Mouse (Mus musculus) CD8-positive naive resting alpha-beta T cell, adult 57 days (primary cell): ENCODE data around the gene Gm364. TPM values are rescaled to one million over a fixed set of nuclear protein-coding genes. Genes with fewer than 3 reads are reported as not detected.

Source experiments
- total RNA-seq: library from RNA; stranded (reverse); gene quantifications from one replicate; pipeline ENCODE4 v1.2.4, GENCODE M21; 2023

Gm364 gene
- not detected for total RNA-seq

GRCm38 (mm10) chrX:57408769-57409168 lies at the start of gene Gm364:
Gene Gm364 (plus strand): TSS chrX:57409154.

DNA sequence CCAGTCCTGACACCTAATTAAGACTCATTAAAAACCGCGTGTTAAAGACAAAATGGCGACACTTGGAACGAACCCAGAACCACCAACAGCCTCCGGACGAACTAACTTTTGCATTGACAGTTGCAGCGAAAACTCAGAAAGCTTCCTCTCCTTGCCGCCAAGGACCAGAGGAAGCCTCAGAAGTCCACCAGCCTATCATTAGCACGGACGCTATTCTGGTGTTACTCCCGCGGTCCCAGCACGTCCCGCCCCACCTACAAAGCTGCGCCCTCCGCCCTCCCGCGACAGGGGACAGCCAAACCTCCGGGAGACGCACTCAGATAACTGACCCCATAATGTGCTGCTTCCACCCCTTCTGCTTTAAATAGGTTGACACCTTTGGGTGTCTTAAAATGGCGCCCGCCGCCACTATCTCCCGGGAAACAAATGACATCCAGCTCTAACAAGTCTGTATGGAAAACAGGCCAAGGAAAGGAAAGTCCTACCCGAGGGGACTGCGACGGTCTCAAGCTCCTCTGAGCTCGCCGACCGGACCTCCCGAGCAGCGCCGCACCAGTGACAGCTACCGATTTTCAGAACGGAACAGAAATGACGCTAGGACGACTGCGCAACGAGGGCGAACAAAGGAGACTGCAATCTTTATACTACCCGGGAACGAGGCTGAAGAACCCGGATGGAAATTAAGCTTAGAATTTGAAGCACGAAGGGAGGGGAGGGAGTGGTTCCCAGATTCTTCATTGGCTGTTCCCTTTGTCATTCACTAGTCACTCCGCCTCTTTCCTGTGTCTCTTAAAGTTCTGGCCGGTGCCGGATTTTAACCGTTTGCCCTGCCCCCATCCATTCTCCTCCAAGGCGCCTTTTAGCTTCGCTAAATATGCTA lies 16.3 kb upstream of the Gm364 start, which contains the start of gene Rbmx:
TSS of gene Rbmx (minus strand) at position 670 of the 880 bp plus-strand sequence.

DNA sequence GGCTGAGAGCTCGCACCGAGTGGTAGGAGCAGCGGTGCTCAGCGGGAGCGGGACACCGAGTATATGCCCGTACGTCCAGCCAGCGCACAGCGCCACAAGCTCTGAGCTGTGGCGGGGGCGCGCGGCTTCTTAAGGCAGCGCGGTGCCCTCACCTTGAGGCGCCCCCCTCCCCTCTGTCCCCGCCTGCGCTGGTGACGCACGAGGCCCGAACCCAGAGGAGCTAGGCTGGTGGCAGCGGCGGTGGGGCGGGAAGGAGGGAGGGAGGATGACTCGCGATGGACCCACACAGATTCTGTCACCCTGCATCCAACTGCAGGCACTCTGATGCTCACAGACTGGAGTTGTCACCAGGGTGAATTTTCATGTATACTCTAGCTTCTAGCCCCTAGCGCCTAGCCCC lies 94.7 kb downstream of the Gm364 start, which contains the start of gene Gpr101:
TSS of gene Gpr101 (minus strand) at position 124 of the 400 bp plus-strand sequence.

Other genes starting within 250 kb of the Gm364 start
- gene Cd40lg, start 197.0 kb upstream of the Gm364 start, total RNA-seq: 2.6 TPM
- 75.8 TPM for gene Arhgef6, start 70.4 kb upstream of the Gm364 start, total RNA-seq
- 71.2 TPM for gene Rbmx, start 16.1 kb upstream of the Gm364 start, total RNA-seq
- gene Gpr101, start 94.6 kb downstream of the Gm364 start, total RNA-seq: not detected